Mouse (Mus musculus): ENCODE measurements at regions not wholly inside any gene's neighbourhood (a gene's known extent, or its start where the extent isn't known, plus 50 kb on each side); places are given as distances from the start of the nearest gene placed in this dataset.

- DNase-seq (ENCODE audit: low spot score in 2 of 2), result no peak
Observed at GRCm38 (mm10) chr14:62050941-62051340, 241.4 kb upstream of the Rnaseh2b start.

- DNase-seq (ENCODE audit: low spot score in 2 of 2), result no peak
Observed at GRCm38 (mm10) chr14:62051923-62052322, 240.5 kb upstream of the Rnaseh2b start.

- no peak for DNase-seq (ENCODE audit: low spot score in 2 of 2)
Observed at GRCm38 (mm10) chr14:62053004-62053403, 239.4 kb upstream of the Rnaseh2b start.

GRCm38 (mm10) chr14:62057096-62057495 lies 235.3 kb upstream of the Rnaseh2b start:
- no peak for DNase-seq (ENCODE audit: low spot score in 2 of 2)

- DNase-seq (ENCODE audit: low spot score in 2 of 2), result no peak
Observed at GRCm38 (mm10) chr14:62058100-62058499, 234.3 kb upstream of the Rnaseh2b start.

GRCm38 (mm10) chr14:62071140-62071539 lies 221.2 kb upstream of the Rnaseh2b start:
- DNase-seq (ENCODE audit: low spot score in 2 of 2), result no peak

GRCm38 (mm10) chr14:62084047-62084446 lies 208.3 kb upstream of the Rnaseh2b start:
- DNase-seq (ENCODE audit: low spot score in 2 of 2), result no peak

GRCm38 (mm10) chr14:62088174-62088573 lies 204.2 kb upstream of the Rnaseh2b start:
- no peak for DNase-seq (ENCODE audit: low spot score in 2 of 2)

GRCm38 (mm10) chr14:62117532-62117931 lies 174.9 kb upstream of the Rnaseh2b start:
- DNase-seq (ENCODE audit: low spot score in 2 of 2), result no peak

- no peak for DNase-seq (ENCODE audit: low spot score in 2 of 2)
Observed at GRCm38 (mm10) chr14:62118542-62118953, 173.8 kb upstream of the Rnaseh2b start.

GRCm38 (mm10) chr14:62128918-62129317 lies 163.5 kb upstream of the Rnaseh2b start:
- no peak for DNase-seq (ENCODE audit: low spot score in 2 of 2)

- no peak for DNase-seq (ENCODE audit: low spot score in 2 of 2)
Observed at GRCm38 (mm10) chr14:62132353-62132816, 160.0 kb upstream of the Rnaseh2b start.

- peak in 1 of 2 experiments; percentile 3 for DNase-seq (ENCODE audit: low spot score in 2 of 2)
Observed at GRCm38 (mm10) chr14:62137981-62138380, 154.4 kb upstream of the Rnaseh2b start.

- DNase-seq (ENCODE audit: low spot score in 2 of 2), result no peak
Observed at GRCm38 (mm10) chr14:62144385-62145030, 147.9 kb upstream of the Rnaseh2b start.

- DNase-seq (ENCODE audit: low spot score in 2 of 2), result no peak
Observed at GRCm38 (mm10) chr14:62157038-62157716, 135.2 kb upstream of the Rnaseh2b start.

- DNase-seq (ENCODE audit: low spot score in 2 of 2), result no peak
Observed at GRCm38 (mm10) chr14:62159690-62160089, 132.7 kb upstream of the Rnaseh2b start.

- no peak for DNase-seq (ENCODE audit: low spot score in 2 of 2)
Observed at GRCm38 (mm10) chr14:62163120-62163796, 129.1 kb upstream of the Rnaseh2b start.

GRCm38 (mm10) chr14:62164918-62165317 lies 127.5 kb upstream of the Rnaseh2b start:
- DNase-seq (ENCODE audit: low spot score in 2 of 2), result no peak

GRCm38 (mm10) chr14:62166006-62166405 lies 126.4 kb upstream of the Rnaseh2b start:
- DNase-seq (ENCODE audit: low spot score in 2 of 2), result peak in 1 of 2 experiments; percentile 39

GRCm38 (mm10) chr14:62166596-62166995 lies 125.8 kb upstream of the Rnaseh2b start:
- DNase-seq (ENCODE audit: low spot score in 2 of 2), result no peak

GRCm38 (mm10) chr14:62167090-62167489 lies 125.3 kb upstream of the Rnaseh2b start:
- no peak for DNase-seq (ENCODE audit: low spot score in 2 of 2)

GRCm38 (mm10) chr14:62168711-62169110 lies 123.7 kb upstream of the Rnaseh2b start:
- DNase-seq (ENCODE audit: low spot score in 2 of 2), result no peak

Measured in left cerebral cortex, adult 18-20 months (tissue).